Mouse (Mus musculus) CH12.LX (cell line): ENCODE measurements around the gene Ankrd17. TPM values are rescaled to one million over a fixed set of nuclear protein-coding genes. Genes with fewer than 3 reads are reported as not detected.

ENCODE experiments used
- DNase-seq: peaks from one replicate; pipeline ENCODE4 v3.0.0-alpha.2; 2013; ENCODE audit errors: extremely low read depth
- H3K27ac ChIP-seq: 2 replicates; pipeline ENCODE4 v1.5.1; 2012; ENCODE audit warnings: low read depth, mild to moderate bottlenecking, control low read depth, moderate library complexity; ENCODE audit not compliant: insufficient read depth
- H3K27me3 ChIP-seq: replicated peaks from 2 replicates; pipeline ENCODE3; 2012; ENCODE audit warnings: inconsistent platforms
- H3K36me3 ChIP-seq, 2 experiments: replicated peaks in 1 of 2; 2 replicates each; pipeline versions ENCODE3 to v1.6.1; 2012; ENCODE audit warnings: inconsistent platforms in 1 of 2, low read length in 1 of 2, mild to moderate bottlenecking in 1 of 2, mixed read lengths in 1 of 2, moderate library complexity in 1 of 2; ENCODE audit not compliant: control insufficient read depth in 1 of 2, insufficient read depth in 1 of 2
- H3K4me1 ChIP-seq, 2 experiments: 2 replicates each; pipeline ENCODE4 v1.6.1; 2012; ENCODE audit warnings: inconsistent platforms in 1 of 2, moderate library complexity in 1 of 2; ENCODE audit not compliant: insufficient read depth in 2 of 2, control insufficient read depth in 1 of 2
- H3K4me2 ChIP-seq: 2 replicates; pipeline ENCODE4 v1.6.1; 2012; ENCODE audit warnings: low read depth, mild to moderate bottlenecking, control low read depth; ENCODE audit not compliant: poor library complexity, insufficient read depth, severe bottlenecking
- H3K4me3 ChIP-seq, 3 experiments: fragments of 150-350 bp in 1 of 3; sonication (generic) in 1 of 3; replicated peaks in 1 of 3; 2 replicates each; pipeline versions ENCODE3 to v1.5.1; 2011 to 2012; ENCODE audit warnings: low read depth in 2 of 3, low read length in 2 of 3, mild to moderate bottlenecking in 2 of 3, moderate library complexity in 2 of 3, control low read depth in 1 of 3, improper control_type of control experiment in 1 of 3, inconsistent platforms in 1 of 3, mixed read lengths in 1 of 3; ENCODE audit not compliant: poor library complexity in 1 of 3
- H3K79me2 ChIP-seq: replicated peaks from 2 replicates; pipeline ENCODE4 v1.6.1; 2012; ENCODE audit warnings: mild to moderate bottlenecking, moderate library complexity; ENCODE audit not compliant: control insufficient read depth, poor library complexity, insufficient read depth, severe bottlenecking; ENCODE audit errors: extremely low read depth
- H3K9ac ChIP-seq: 2 replicates; pipeline ENCODE4 v1.6.1; 2012; ENCODE audit warnings: low read depth, mild to moderate bottlenecking, control low read depth, moderate library complexity; ENCODE audit not compliant: insufficient read depth
- H3K9me3 ChIP-seq: replicated peaks from 2 replicates; pipeline ENCODE3; 2012; ENCODE audit warnings: low read length, inconsistent platforms, mixed read lengths
- CHD1 ChIP-seq: IDR thresholded peaks from 2 replicates; pipeline ENCODE4 v1.6.1; 2012; ENCODE audit warnings: low read depth, low read length, improper control_type of control experiment, inconsistent platforms
- CHD2 ChIP-seq: IDR thresholded peaks from 2 replicates; pipeline ENCODE4 v1.6.1; 2011; ENCODE audit warnings: low read length, improper control_type of control experiment
- CTCF ChIP-seq, 2 experiments: IDR thresholded peaks in 1 of 2; conservative IDR thresholded peaks in 1 of 2; 2 replicates each; pipeline ENCODE4 v1.5.1; 2011 to 2012; ENCODE audit warnings: low read depth in 2 of 2, low read length in 2 of 2, improper control_type of control experiment in 1 of 2, inconsistent platforms in 1 of 2, mild to moderate bottlenecking in 1 of 2, moderate library complexity in 1 of 2
- E2F4 ChIP-seq: IDR thresholded peaks from 2 replicates; pipeline ENCODE4 v1.6.1; 2011; ENCODE audit warnings: low read depth, low read length, improper control_type of control experiment; ENCODE audit not compliant: insufficient replicate concordance
- EP300 ChIP-seq: IDR thresholded peaks from 2 replicates; pipeline ENCODE4 v1.6.1; 2011; ENCODE audit warnings: low read length, improper control_type of control experiment
- ETS1 ChIP-seq: conservative IDR thresholded peaks from 2 replicates; pipeline ENCODE4 v1.6.1; 2012; ENCODE audit warnings: low read depth, mild to moderate bottlenecking, inconsistent platforms, low read length, improper control_type of control experiment, moderate library complexity
- HCFC1 ChIP-seq: IDR thresholded peaks from 2 replicates; pipeline ENCODE4 v1.6.1; 2012; ENCODE audit warnings: low read depth, mild to moderate bottlenecking, inconsistent platforms, low read length, improper control_type of control experiment
- JUN ChIP-seq: IDR thresholded peaks from 2 replicates; pipeline ENCODE4 v1.6.1; 2011; ENCODE audit warnings: low read depth, mild to moderate bottlenecking, low read length, improper control_type of control experiment, moderate library complexity; ENCODE audit not compliant: insufficient read depth
- KAT2A ChIP-seq: IDR thresholded peaks from 2 replicates; pipeline ENCODE4 v1.6.1; 2012; ENCODE audit warnings: low read length, improper control_type of control experiment, inconsistent platforms; ENCODE audit not compliant: insufficient replicate concordance
- MAX ChIP-seq: IDR thresholded peaks from 2 replicates; pipeline ENCODE4 v1.6.1; 2011; ENCODE audit warnings: low read length, improper control_type of control experiment
- MAZ ChIP-seq: IDR thresholded peaks from 2 replicates; pipeline ENCODE4 v1.6.1; 2012; ENCODE audit warnings: low read depth, mild to moderate bottlenecking, inconsistent platforms, low read length, improper control_type of control experiment, moderate library complexity
- MXI1 ChIP-seq: IDR thresholded peaks from 2 replicates; pipeline ENCODE4 v1.6.1; 2011; ENCODE audit warnings: mild to moderate bottlenecking, low read depth, low read length, improper control_type of control experiment
- MYC ChIP-seq: IDR thresholded peaks from 2 replicates; pipeline ENCODE4 v1.6.1; 2011; ENCODE audit warnings: low read depth, mild to moderate bottlenecking, improper control_type of control experiment, low read length
- RAD21 ChIP-seq: IDR thresholded peaks from 2 replicates; pipeline ENCODE4 v1.6.1; 2011; ENCODE audit warnings: low read depth, mild to moderate bottlenecking, low read length, improper control_type of control experiment, moderate library complexity
- RCOR1 ChIP-seq: conservative IDR thresholded peaks from 2 replicates; pipeline ENCODE4 v1.6.1; 2012; ENCODE audit warnings: low read depth, mild to moderate bottlenecking, inconsistent platforms, low read length, improper control_type of control experiment
- SIN3A ChIP-seq: IDR thresholded peaks from 2 replicates; pipeline ENCODE4 v1.6.1; 2012; ENCODE audit warnings: low read length, improper control_type of control experiment, inconsistent platforms
- SMC3 ChIP-seq: IDR thresholded peaks from 2 replicates; pipeline ENCODE4 v1.6.1; 2011; ENCODE audit warnings: low read depth, low read length, improper control_type of control experiment
- TCF12 ChIP-seq: IDR thresholded peaks from 2 replicates; pipeline ENCODE4 v1.6.1; 2014; ENCODE audit warnings: low read depth, mild to moderate bottlenecking, inconsistent platforms, low read length, improper control_type of control experiment
- UBTF ChIP-seq: IDR thresholded peaks from 2 replicates; pipeline ENCODE4 v1.6.1; 2012; ENCODE audit warnings: low read depth, mild to moderate bottlenecking, inconsistent platforms, low read length, improper control_type of control experiment, moderate library complexity
- dilution Hi-C: fragments of 300-500 bp; cut with MboI; formaldehyde crosslinking; loops from 2 replicates; pipeline ENCODE4 v1.14.3; 2020; ENCODE audit warnings: low sequenced_read_pairs; ENCODE audit not compliant: extremely low pct_unique_long_range_greater_than_20kb, extremely low pct_ligation_motif_present
- in situ Hi-C: fragments of 300-500 bp; cut with MboI; formaldehyde crosslinking; loops from 3 replicates; pipeline ENCODE4 v1.14.3; 2019; ENCODE audit warnings: low sequenced_read_pairs, low pct_ligation_motif_present, low pct_unique_long_range_greater_than_20kb, mixed read lengths
- polyA plus RNA-seq: library from polyadenylated mRNA; unstranded; fragments of >175 nt; gene quantifications from 2 replicates; pipeline ENCODE4 v1.2.1, GENCODE M21; 2012; ENCODE audit warnings: low read depth; ENCODE audit not compliant: insufficient read length
- total RNA-seq, 2 experiments: library from RNA; depleted of rRNA; stranded (reverse); fragments of 300-350 nt in 1 of 2; fragments of >200 nt in 1 of 2; gene quantifications; 2 replicates each; pipeline ENCODE4 v1.2.3; 2012 to 2014

Gene Ankrd17
- total and polyA plus RNA-seq, 3 experiments, result 31.7 to 71.5 (median 36.3) TPM

DNA sequence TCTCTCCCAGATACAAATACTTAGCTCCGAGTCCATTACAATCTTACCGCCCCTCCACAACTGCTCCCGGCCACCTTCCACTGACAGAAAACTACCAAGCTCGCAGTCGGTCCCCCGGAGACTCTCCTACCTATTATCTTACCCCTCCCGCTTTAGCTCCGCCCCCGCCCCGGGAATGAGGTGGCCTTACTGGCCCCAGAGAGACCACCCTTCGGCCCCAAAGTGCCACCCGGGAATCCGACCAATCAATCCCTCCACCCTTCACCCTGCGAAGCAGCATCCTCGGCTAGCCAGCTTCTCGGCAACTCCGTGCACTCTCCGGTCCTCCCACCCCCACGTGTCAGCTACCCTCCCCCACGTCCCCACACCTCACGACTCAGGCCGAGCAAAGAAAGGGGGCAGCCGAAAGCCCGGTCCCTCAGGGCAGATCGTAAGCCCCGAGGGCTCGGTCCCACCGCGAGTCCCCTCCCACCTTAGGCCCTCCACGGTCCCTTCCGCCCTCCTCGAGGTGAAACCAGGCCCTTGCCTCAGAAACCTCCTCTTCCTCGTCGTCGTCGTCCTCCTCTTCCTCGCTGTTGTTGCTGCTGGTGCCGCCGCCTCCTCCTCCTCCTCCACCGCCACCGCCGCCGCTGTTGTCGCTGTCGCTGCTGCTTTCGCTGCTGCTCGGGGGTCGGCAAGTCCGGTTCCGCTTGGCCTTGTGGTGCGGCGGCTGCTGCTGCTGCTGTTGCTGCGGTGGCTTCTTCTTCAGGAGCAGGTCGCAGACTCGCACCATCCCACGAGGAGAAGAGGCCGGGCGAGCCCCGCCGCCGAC is 1.0 kb downstream of the Ankrd17 start:
- TF ChIP-seq MXI1 (peak; percentile 65), TCF12 (no peak), CHD2 (peak; percentile 65), KAT2A (0 out of 2 replicates have a peak, but pooled peaks have one; percentile 6), RAD21 (no peak), SIN3A (peak; percentile 68; the same call in 1 of the 2 replicates), JUN (no peak), MYC (peak; percentile 58; the same call in 1 of the 2 replicates), MAZ (no peak), MAX (peak; percentile 59; the same call in 1 of the 2 replicates)
- peaks cover 51% of the 10 kb centered on the region for H3K79me2 ChIP-seq
- peak overlapping the region; percentile 96 to 99 (median 98) for H3K4me3 ChIP-seq
- in situ Hi-C loops, result loop anchor here (10.0 kb wide), 1 partner anchor 141 kb away; the partner anchor contains the start of gene Cox18
- H3K27ac ChIP-seq, result peak overlapping the region; percentile 89
- dilution Hi-C loops, result no loop called here
- H3K4me2 ChIP-seq, result peak overlapping the region; percentile 22
- no peaks in the 10 kb centered on the region for H3K9me3 ChIP-seq
- H3K4me1 ChIP-seq, result peaks cover 0 to 31% of the 10 kb centered on the region in 2 experiments; a peak in 2 of 4 replicates
- H3K36me3 ChIP-seq, result peaks cover 0 to 25% of the 10 kb centered on the region in 2 experiments
- peak; percentile 56 for DNase-seq
- peak overlapping the region; percentile 85 for H3K9ac ChIP-seq
- no peaks in the 10 kb centered on the region for H3K27me3 ChIP-seq

DNA sequence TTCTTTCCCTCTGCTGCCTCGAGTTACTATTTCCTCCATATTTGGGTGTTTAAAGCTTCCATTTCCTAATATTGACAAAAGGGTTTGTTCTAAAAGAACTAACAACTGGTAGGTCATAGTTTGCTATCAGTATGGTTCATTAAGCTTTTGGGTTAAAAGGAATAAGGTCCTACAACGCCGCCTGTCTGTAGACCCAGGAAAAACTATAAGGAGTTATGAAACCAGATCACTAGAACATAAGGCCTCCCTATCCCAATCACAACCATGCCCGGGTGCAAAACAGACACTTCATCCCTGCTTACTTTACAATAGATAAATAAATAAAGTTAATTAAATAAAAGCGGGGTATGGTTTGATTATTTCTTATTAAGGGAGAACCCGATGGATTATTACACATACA is 1.9 kb downstream of the Ankrd17 start:
- Histone ChIP-seq H3K9ac (peak overlapping the region; percentile 85), H3K4me3 (peak overlapping the region; percentile 96 to 99 (median 98)), H3K79me2 (peaks cover 58% of the 10 kb centered on the region), H3K27ac (no peak overlapping the region), H3K4me1 (peaks cover 0 to 31% of the 10 kb centered on the region in 2 experiments; a peak in 2 of 4 replicates), H3K36me3 (peaks cover 0 to 31% of the 10 kb centered on the region in 2 experiments), H3K27me3 (no peaks in the 10 kb centered on the region), H3K4me2 (peak overlapping the region; percentile 100), H3K9me3 (no peaks in the 10 kb centered on the region)
- in situ Hi-C loops, result loop anchor here (10.0 kb wide), 1 partner anchor 140 kb away; the partner anchor contains the start of gene Cox18
- dilution Hi-C loops, result no loop called here
- peak; percentile 77 for DNase-seq
- no peak for TF ChIP-seq E2F4
- TF ChIP-seq RAD21, result peak; percentile 55
- TF ChIP-seq CHD1, result no peak
- TF ChIP-seq RCOR1, result no peak
- TF ChIP-seq SMC3, result peak; percentile 30
- no peak for TF ChIP-seq EP300
- TF ChIP-seq MYC, result 0 out of 2 replicates have a peak, but pooled peaks have one; percentile 36
- peak in 1 of 2 experiments; percentile 71; a peak in 2 of 4 replicates for TF ChIP-seq CTCF (conservative IDR thresholded peaks at IDR 0.05 in 1 of 2, IDR thresholded peaks at IDR 0.05 in 1 of 2; ENCODE audit: low read depth in 2 of 2, low read length in 2 of 2)
- TF ChIP-seq UBTF, result no peak
- no peak for TF ChIP-seq HCFC1
- no peak for TF ChIP-seq ETS1
- TF ChIP-seq SIN3A, result peak; percentile 56
